Mouse (Mus musculus): Measurements from ENCODE around the gene Oosp3. TPM values are rescaled to one million over a fixed set of nuclear protein-coding genes. Genes with fewer than 3 reads are reported as not detected.

The Oosp3 gene
- total RNA-seq (2021) = not detected
- long read RNA-seq, experiment 1 = 0 reads
- long read RNA-seq, experiment 2 = 0 reads

DNA sequence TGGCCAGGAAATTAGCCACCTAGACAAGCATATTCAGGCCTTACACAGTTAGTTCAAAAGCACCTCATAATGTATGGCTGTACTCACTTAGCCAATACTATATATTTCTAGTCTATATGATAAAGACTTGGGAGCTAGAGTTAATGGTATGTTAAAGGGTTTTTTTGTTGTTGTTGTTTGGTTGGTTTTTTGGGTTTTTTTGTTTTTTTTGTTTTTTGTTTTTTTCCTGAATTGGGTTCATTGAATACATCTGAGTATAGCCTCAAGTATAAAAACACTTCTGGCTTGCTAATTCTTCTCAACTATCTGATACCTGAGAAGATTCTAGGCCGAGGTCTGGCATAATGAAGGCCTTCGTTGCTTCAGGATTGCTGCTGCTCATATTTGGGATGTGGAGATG is at the start of gene Oosp3:
Gene Oosp3, plus strand, starts transcription at position 301 of the 400 bp plus-strand sequence.
- Histone ChIP-seq H3K27ac (no peak within 1 kb of the TSS), H3K4me3 (no peak within 1 kb of the TSS)
- intact Hi-C loops (cut with DNase I) = no loop called here
- DNase-seq = no peak
- no peak for TF ChIP-seq CTCF (IDR thresholded peaks at IDR 0.05)

DNA sequence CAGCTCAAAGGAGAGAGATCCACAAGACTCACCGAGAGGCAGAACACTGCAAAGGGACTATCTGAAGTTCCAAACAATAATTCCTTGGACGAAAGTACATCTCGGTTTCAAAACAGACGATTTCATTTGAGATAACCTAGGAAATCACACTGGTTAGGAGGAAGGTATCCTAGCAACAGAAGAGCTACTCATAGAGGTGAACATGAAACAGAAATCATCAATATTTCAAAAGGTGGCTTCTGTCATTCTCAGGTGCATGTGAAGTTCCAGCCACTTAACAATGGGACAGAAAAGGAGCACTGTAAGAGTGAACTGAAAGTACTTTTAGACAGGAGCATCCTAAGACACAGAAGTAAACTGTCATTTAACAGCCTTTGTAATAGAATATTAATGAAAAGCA is 47.3 kb upstream of the Oosp3 start:
- intact Hi-C loops (cut with DNase I) = no loop called here
- TF ChIP-seq CTCF (IDR thresholded peaks at IDR 0.05) = no peak
- DNase-seq = no peak
- Histone ChIP-seq H3K27ac (no peak overlapping the region), H3K4me3 (no peak overlapping the region)

DNA sequence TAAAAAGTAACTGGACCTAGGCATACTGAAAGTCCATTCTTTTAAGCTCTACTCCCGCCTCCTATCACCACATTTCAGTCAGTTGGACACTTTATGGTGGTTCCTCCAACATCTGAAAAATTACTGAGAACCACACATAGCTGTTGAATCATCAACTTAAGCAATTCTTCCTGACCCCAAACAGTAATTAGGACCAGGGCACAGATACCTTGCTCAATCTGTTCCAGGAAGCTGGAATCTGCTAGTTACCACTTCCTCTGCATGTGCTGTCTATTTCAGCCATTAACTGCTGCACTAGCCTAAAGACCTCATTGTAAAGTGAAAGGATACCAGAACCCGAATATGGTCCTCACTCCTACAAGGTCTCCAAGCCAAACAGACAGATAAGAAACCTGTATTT is 37.7 kb upstream of the Oosp3 start:
- H3K27ac ChIP-seq = no peak overlapping the region
- intact Hi-C loops (cut with DNase I) = no loop called here
- no peak for DNase-seq
- no peak for TF ChIP-seq CTCF (IDR thresholded peaks at IDR 0.05)
- H3K4me3 ChIP-seq = no peak overlapping the region

DNA sequence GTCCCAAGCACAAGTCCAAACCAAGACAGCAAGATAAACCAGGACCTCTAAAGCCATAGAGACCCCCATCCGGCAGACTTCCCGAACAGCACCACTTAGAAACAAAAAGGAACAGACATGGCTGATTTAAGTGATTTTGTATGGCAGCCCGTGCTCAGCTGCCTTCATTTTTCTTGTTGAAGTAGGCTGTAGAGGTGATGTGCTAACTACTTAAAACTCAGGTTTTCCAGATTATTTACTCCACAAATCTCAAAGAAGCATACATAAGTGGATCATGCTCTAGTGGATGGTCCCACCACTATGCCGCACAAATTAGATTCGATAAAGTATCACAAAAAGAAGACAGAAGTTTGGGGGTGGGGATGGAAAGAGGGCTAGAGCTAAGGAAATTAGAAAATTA is 36.4 kb upstream of the Oosp3 start, which contains the start of gene Oosp2:
Gene Oosp2, minus strand, starts transcription at position 101 of the 400 bp plus-strand sequence.
- H3K4me3 ChIP-seq = no peak within 1 kb of the TSS
- DNase-seq = no peak
- TF ChIP-seq CTCF (IDR thresholded peaks at IDR 0.05) = no peak
- intact Hi-C loops (cut with DNase I) = no loop called here
- H3K27ac ChIP-seq = no peak within 1 kb of the TSS

DNA sequence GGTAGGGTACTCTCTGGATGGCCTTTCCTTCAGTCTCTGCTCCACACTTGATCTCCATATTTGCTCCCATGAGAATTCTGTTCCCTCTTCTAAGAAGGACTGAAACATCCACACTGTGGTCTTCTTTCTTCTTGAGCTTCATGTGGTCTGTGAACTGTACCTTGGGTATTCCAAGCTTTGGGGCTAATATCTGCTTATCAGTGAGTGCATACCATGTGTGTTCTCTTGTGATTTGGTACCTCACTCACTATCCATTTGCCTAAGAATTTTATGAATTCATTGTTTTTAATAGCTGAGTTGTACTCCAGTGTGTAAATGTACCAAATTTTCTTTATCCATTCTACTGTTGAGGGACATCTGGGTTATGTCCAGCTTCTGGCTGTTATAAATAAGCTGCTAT is 35.3 kb upstream of the Oosp3 start:
- DNase-seq = no peak
- Histone ChIP-seq H3K27ac (no peak overlapping the region), H3K4me3 (no peak overlapping the region)
- intact Hi-C loops (cut with DNase I) = no loop called here
- TF ChIP-seq CTCF (IDR thresholded peaks at IDR 0.05) = no peak

DNA sequence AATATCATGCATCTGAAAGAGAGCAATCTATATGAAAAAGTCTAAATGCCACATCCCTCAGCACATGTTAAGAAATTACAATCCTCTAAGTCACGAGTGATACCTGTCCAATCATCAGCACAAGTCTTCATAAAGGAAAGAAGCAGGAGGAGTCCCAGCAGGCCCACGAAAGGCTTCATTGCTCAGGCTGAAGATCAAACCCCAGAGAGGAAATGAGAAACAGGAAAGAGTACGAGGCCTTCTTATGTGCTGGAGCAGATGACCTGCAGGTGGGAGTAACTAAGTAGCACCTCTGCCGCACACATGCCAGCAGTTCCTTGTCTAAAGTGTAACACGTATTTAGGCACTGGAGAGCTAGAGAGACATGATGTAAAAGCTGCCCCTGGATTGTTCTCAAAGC is 6.0 kb upstream of the Oosp3 start, which contains the start of gene Oosp1:
Gene Oosp1, minus strand, starts transcription at position 312 of the 400 bp plus-strand sequence.
- Histone ChIP-seq H3K27ac (no peak within 1 kb of the TSS), H3K4me3 (no peak within 1 kb of the TSS)
- TF ChIP-seq CTCF (IDR thresholded peaks at IDR 0.05) = no peak
- intact Hi-C loops (cut with DNase I) = no loop called here
- no peak for DNase-seq

DNA sequence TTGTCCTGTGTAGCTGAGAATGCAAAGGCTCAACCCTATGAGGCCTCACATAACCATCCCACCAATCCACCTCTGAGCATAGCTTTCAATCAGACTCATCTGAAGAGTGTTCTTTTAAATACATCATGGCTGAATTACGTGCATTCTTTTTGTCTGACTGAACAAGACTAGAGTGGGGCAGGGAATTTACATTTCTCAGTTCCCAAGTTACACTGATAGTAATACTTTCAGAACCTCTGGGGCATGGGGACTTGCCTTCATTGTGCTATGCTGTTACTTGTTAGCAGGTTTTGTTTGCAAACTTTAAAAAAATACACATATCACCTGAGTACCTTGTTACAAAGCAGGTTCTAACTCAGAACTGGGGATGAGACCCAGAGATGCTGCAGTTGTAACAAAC is 5.4 kb upstream of the Oosp3 start:
- no peak for TF ChIP-seq CTCF (IDR thresholded peaks at IDR 0.05)
- H3K4me3 ChIP-seq = no peak overlapping the region
- DNase-seq = no peak
- intact Hi-C loops (cut with DNase I) = no loop called here
- no peak overlapping the region for H3K27ac ChIP-seq

DNA sequence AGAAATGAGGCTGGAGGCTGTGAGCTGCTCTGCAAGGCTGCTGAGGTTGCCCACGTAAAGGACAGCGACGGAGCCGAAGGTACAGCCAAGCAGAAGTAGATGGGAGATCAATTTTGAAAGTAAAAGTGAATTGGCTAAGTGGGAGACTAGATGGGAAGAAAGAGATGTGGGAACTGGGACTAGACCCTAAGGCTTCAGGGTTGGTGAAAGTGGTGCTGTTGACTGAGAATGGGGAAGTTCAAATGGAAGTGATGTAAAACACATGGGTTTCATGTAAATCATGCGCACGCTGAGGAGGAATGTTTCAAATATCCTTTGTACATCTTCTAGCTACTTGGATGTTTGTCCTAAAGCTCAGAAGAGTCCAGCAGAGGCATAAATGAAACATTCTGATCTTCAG is 1.5 kb downstream of the Oosp3 start:
- Histone ChIP-seq H3K27ac (no peak overlapping the region), H3K4me3 (no peak overlapping the region)
- intact Hi-C loops (cut with DNase I) = no loop called here
- no peak for TF ChIP-seq CTCF (IDR thresholded peaks at IDR 0.05)
- DNase-seq = no peak

DNA sequence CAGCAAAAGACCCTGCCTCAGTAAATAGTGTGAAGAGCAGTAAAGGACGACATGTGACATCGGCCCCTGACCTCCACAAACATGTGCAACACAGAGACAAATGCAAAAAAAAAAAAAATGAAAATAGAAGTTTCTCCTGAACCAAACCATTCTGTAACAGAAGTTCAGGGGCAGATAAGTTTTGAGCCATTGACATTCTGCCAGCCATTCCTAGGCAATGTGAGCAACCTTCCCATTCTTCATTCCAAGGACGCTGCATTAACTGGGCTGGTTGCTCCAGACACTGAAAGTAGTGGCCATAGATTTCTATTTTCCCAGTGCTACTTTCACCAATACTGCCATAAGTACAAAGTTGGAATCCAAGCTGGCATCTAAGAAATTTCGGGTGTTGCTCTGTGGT is 15.6 kb downstream of the Oosp3 start:
- Histone ChIP-seq H3K27ac (no peak overlapping the region), H3K4me3 (no peak overlapping the region)
- intact Hi-C loops (cut with DNase I) = no loop called here
- DNase-seq = no peak
- TF ChIP-seq CTCF (IDR thresholded peaks at IDR 0.05) = no peak

DNA sequence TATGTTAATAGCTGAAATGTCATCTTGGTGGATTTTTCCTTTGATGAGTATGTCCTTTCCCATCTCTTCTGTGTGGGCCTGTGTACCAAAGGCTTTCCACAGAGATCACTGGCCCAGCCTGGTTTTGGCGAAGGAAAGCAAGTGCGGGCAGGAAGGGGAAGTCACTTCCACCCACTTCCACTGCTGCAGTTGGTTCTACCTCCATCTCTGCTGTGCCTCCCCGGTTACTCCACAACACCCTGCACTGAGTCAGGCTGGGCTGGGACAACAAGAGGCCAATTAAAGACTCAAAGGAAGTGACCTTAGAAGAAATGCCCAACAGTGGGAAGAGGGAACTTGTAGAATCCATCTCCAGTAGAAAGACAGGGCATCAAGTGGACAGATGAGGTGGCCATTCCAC is 23.2 kb downstream of the Oosp3 start:
- no peak overlapping the region for H3K4me3 ChIP-seq
- no peak for TF ChIP-seq CTCF (IDR thresholded peaks at IDR 0.05)
- no peak overlapping the region for H3K27ac ChIP-seq
- intact Hi-C loops (cut with DNase I) = no loop called here
- DNase-seq = no peak

DNA sequence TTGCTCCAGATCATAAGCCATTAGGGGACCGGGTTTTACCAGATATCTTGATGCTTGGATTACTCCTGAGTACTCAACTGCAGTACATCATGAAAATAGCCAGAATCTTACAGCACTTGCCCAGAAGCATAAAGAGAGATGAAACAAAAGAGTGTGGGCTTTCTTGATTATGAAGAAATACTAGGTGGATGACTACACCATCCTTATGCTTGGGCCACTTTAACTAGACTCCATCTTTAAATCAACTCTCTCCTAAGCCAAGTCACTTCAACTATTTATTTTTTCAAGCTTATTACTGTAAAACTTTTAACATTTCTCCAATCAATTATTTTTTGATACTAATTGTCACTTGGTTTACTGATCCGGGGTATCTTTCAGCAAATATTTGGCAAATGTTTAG is 27.0 kb downstream of the Oosp3 start:
- no peak for DNase-seq
- intact Hi-C loops (cut with DNase I) = no loop called here
- Histone ChIP-seq H3K4me3 (no peak overlapping the region), H3K27ac (no peak overlapping the region)
- TF ChIP-seq CTCF (IDR thresholded peaks at IDR 0.05) = no peak

DNA sequence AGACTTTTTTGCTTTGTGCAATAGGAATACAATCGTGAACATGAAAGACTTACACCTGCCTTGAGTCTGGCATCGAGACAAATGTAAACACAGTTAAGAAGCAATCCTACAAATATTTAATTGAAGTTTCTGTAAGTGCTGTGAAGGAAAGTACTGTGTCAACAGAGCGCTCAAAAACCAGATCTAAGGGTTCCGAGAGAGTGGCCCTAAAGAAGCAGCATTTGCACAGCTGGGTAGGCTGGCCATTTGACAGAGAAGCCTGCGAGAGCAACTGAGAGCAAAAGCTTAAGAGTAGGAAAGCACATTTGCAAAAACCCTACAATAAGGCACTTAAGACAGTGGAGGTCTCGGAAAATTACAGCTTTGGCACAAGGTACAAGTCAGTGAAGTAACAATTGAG is 27.4 kb downstream of the Oosp3 start:
- no peak for TF ChIP-seq CTCF (IDR thresholded peaks at IDR 0.05)
- intact Hi-C loops (cut with DNase I) = no loop called here
- Histone ChIP-seq H3K4me3 (no peak overlapping the region), H3K27ac (no peak overlapping the region)
- no peak for DNase-seq

DNA sequence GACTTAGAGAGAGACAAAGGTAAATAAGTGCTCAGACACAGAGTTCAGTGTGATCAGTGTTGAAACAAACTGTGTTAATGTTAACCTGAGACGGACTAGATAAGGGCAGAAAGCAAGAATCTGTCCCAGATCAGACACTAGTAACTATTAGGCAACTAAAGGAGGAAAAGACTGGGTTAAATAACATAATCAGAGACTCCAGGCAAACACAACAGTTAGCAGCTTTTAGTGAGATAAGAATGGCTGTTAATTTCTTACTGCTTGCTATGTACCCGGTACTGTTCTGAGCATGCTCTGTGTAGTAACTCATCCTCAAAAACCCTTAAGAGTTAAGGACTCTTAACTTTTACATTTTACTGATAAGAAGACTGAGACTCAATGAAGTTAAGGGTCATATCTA is 29.1 kb downstream of the Oosp3 start:
- TF ChIP-seq CTCF (IDR thresholded peaks at IDR 0.05) = no peak
- H3K4me3 ChIP-seq = no peak overlapping the region
- H3K27ac ChIP-seq = no peak overlapping the region
- no peak for DNase-seq
- intact Hi-C loops (cut with DNase I) = no loop called here

DNA sequence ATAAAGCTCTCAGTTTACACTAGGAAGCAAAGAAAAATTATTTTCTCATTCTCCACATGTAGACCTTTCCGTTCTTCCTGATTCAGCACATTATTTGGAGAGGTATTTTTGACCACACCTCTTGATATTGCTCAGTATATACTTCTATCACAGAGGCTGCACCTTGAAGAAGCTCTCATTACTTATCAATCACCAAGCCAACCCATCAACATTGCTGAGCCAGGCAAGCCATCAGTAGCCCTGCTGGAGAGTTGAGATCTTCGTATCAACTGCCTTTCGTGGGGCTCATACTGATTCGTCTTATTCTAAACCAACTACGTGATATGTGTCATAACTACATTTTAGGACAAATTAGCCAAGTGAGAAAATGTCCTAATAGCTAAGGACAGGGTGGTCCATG is 30.4 kb downstream of the Oosp3 start:
- no peak for TF ChIP-seq CTCF (IDR thresholded peaks at IDR 0.05)
- intact Hi-C loops (cut with DNase I) = no loop called here
- Histone ChIP-seq H3K27ac (no peak overlapping the region), H3K4me3 (no peak overlapping the region)
- no peak for DNase-seq

DNA sequence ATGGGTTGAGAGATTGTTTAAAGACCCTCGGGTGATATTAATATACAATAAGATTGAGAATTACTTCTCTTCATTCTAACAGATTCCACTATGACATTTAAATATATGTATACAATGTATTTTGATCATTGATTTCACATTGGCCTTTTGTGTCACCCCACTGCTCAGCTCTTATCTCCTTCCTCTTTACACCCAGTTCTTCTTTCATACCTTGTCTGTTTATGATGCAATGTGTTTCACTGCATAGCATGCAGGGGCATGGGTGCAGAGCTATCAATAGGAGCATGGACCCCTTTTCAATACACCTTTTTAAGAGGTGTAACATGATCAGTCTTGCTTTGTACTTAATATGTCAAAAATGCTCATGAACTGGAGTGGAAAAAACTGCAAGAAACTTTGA is 33.4 kb downstream of the Oosp3 start:
- intact Hi-C loops (cut with DNase I) = no loop called here
- TF ChIP-seq CTCF (IDR thresholded peaks at IDR 0.05) = no peak
- DNase-seq = no peak
- H3K4me3 ChIP-seq = no peak overlapping the region
- no peak overlapping the region for H3K27ac ChIP-seq

Data from gastrocnemius, adult 2 months (tissue).